ENCODE assay signal across 8 mouse cellular contexts in genomic region chr2:39008954-39009365, GRCm38 (mm10). TPM values are rescaled to one million over a fixed set of nuclear protein-coding genes. Genes with fewer than 3 reads are reported as not detected.
DNase-seq lines count a peak whose midpoint lies in the region; ATAC-seq lines count a peak whose summit lies in the region.

No protein-coding gene starts in this region.

- no peaks in the 10 kb centered on the region for H3K9me3 ChIP-seq in heart, embryonic 14.5 days (ENCODE audit: control insufficient read depth, low read length)
- H3K9me3 ChIP-seq in midbrain, embryonic 12.5 days, result no peaks in the 10 kb centered on the region

- peaks cover 24% of the 10 kb centered on the region for H3K36me3 ChIP-seq in heart, embryonic 14.5 days (ENCODE audit: control insufficient read depth, insufficient read depth, low read length)
- peaks cover 20% of the 10 kb centered on the region for H3K36me3 ChIP-seq in midbrain, embryonic 12.5 days

- peak overlapping the region; percentile 86 to 91 for H3K27ac ChIP-seq in heart, embryonic 14.5 days (replicated peaks in 1 of 2; ENCODE audit: control insufficient read depth in 1 of 2, insufficient read depth in 1 of 2, low read depth in 2 of 2, low read length in 2 of 2)
- 0 out of 2 replicates have a peak overlapping the region, but pooled peaks have one; percentile 91 for H3K27ac ChIP-seq in midbrain, embryonic 12.5 days (replicated peaks)

- peak overlapping the region; percentile 85 to 99 for H3K4me3 ChIP-seq in heart, embryonic 14.5 days (ENCODE audit: control insufficient read depth in 1 of 2, insufficient read depth in 1 of 2, low read depth in 1 of 2, low read length in 2 of 2)
- peak overlapping the region; percentile 82 for H3K4me3 ChIP-seq in midbrain, embryonic 12.5 days

- H3K4me1 ChIP-seq in heart, embryonic 14.5 days (ENCODE audit: control insufficient read depth in 2 of 2, insufficient read depth in 2 of 2, low read length in 2 of 2), result peaks cover 5 to 30% of the 10 kb centered on the region in 2 experiments
- H3K4me1 ChIP-seq in midbrain, embryonic 12.5 days, result peaks cover 36% of the 10 kb centered on the region

- peak overlapping the region; percentile 82 for H3K4me2 ChIP-seq in heart, embryonic 14.5 days (ENCODE audit: low read length)
- peak overlapping the region; percentile 97 for H3K4me2 ChIP-seq in midbrain, embryonic 12.5 days (replicated peaks)

- WGBS in heart, embryonic 14.5 days, result 23% methylated on average over 3 of the region's 3 CpGs
- WGBS in midbrain, embryonic 12.5 days, result 46% methylated on average over 3 of the region's 3 CpGs

- intact Hi-C loops in left cerebral cortex, postnatal 14 days (cut with DNase I), result no loop called here

- H3K9ac ChIP-seq in heart, embryonic 14.5 days (ENCODE audit: low read length), result peak overlapping the region; percentile 94
- peak overlapping the region; percentile 87 for H3K9ac ChIP-seq in midbrain, embryonic 12.5 days (replicated peaks)

- no peaks in the 10 kb centered on the region for H3K27me3 ChIP-seq in heart, embryonic 14.5 days (ENCODE audit: control insufficient read depth, insufficient read depth, low read length)
- H3K27me3 ChIP-seq in midbrain, embryonic 12.5 days, result no peaks in the 10 kb centered on the region

- peak; percentile 49 for DNase-seq in layer of hippocampus, adult 11-12 months (ENCODE audit: low spot score)
- no peak for DNase-seq in layer of hippocampus, adult 8-10 months (ENCODE audit: low spot score in 2 of 2)
- DNase-seq in T-cell, adult 2 months (ENCODE audit: low spot score), result peak; percentile 84
- peak; percentile 46 to 82 for DNase-seq in left cerebral cortex, postnatal 14 days (ENCODE audit: low spot score in 2 of 2)
- peak; percentile 58 to 78 for DNase-seq in thymus, adult 18-20 months
- no peak for DNase-seq in gastrocnemius, adult 18-20 months (ENCODE audit: low spot score)

- no peak for ATAC-seq in heart, embryonic 14.5 days (ENCODE audit: insufficient number of reproducible peaks, insufficient read depth, low FRiP score, low read depth)
- ATAC-seq in midbrain, embryonic 12.5 days (ENCODE audit: low FRiP score, low read depth), result no peak

RNA-seq across cellular contexts. Expression of gene Rpl35, which starts 3.5 kb away (rescaled TPM):
- 100 to 1,000 TPM; 217 to 315 (median 252) TPM for total RNA-seq in layer of hippocampus, adult 8-10 months (2022)
- polyA plus RNA-seq in heart, embryonic 14.5 days (2014; fragmentation: Nextera tagmentation; extraction: Ambion mirVana), result 608 and 670 TPM in 2 replicates
- 100 to 1,000 TPM; 234 to 241 TPM for total RNA-seq in left cerebral cortex, postnatal 14 days (2021)
- 938 and 967 TPM in 2 replicates for polyA plus RNA-seq in midbrain, embryonic 12.5 days (2016; fragmentation: Nextera tagmentation; extraction: Ambion mirVana)
- 100 to 1,000 TPM; 291 to 301 TPM for total RNA-seq in gastrocnemius, adult 18-20 months (2021)

RNA-seq across cellular contexts. Expression of gene Arpc5l, which starts 3.8 kb away (rescaled TPM):
- total RNA-seq in layer of hippocampus, adult 8-10 months (2022), result 10 to 100 TPM; 83.2 to 99.9 (median 93.0) TPM
- polyA plus RNA-seq in heart, embryonic 14.5 days (2014; fragmentation: Nextera tagmentation; extraction: Ambion mirVana), result 82.8 and 85.4 TPM in 2 replicates
- total RNA-seq in left cerebral cortex, postnatal 14 days (2021), result 100 to 1,000 TPM; 100 to 107 TPM
- polyA plus RNA-seq in midbrain, embryonic 12.5 days (2016; fragmentation: Nextera tagmentation; extraction: Ambion mirVana), result 124 and 134 TPM in 2 replicates
- total RNA-seq in gastrocnemius, adult 18-20 months (2021), result 100 to 1,000 TPM; 112 to 141 TPM

RNA-seq across cellular contexts. Expression of gene Wdr38, which starts 11.7 kb away (rescaled TPM):
- total RNA-seq in layer of hippocampus, adult 8-10 months (2022), result under 1 TPM; 0.45 to 0.83 (median 0.71) TPM
- polyA plus RNA-seq in heart, embryonic 14.5 days (2014; fragmentation: Nextera tagmentation; extraction: Ambion mirVana), result 0.75 and 0.96 TPM in 2 replicates
- under 1 TPM; 0.40 to 0.51 TPM for total RNA-seq in left cerebral cortex, postnatal 14 days (2021)
- 1.7 and 1.9 TPM in 2 replicates for polyA plus RNA-seq in midbrain, embryonic 12.5 days (2016; fragmentation: Nextera tagmentation; extraction: Ambion mirVana)
- under 1 TPM; 0.09 to 0.14 TPM for total RNA-seq in gastrocnemius, adult 18-20 months (2021)

RNA-seq across cellular contexts. Expression of gene Golga1, which starts 56.4 kb away (rescaled TPM):
- total RNA-seq in layer of hippocampus, adult 8-10 months (2022), result 10 to 100 TPM; 27.3 to 44.0 (median 35.9) TPM
- 25.5 and 26.9 TPM in 2 replicates for polyA plus RNA-seq in heart, embryonic 14.5 days (2014; fragmentation: Nextera tagmentation; extraction: Ambion mirVana)
- 10 to 100 TPM; 26.1 to 31.9 TPM for total RNA-seq in left cerebral cortex, postnatal 14 days (2021)
- polyA plus RNA-seq in midbrain, embryonic 12.5 days (2016; fragmentation: Nextera tagmentation; extraction: Ambion mirVana), result 38.6 and 39.4 TPM in 2 replicates
- total RNA-seq in gastrocnemius, adult 18-20 months (2021), result 10 to 100 TPM in 1 of 2 experiments, 1 to 10 TPM in 1; 9.1 to 13.7 TPM

Comparison
In these comparisons a context has a peak if more than half of its experiments do, and no peak if none do; other contexts are left out.
1. DNase-seq: peak in layer of hippocampus, adult 11-12 months (single experiment), T-cell, adult 2 months (single experiment), left cerebral cortex, postnatal 14 days (2 of 2) and thymus, adult 18-20 months (2 of 2); none in layer of hippocampus, adult 8-10 months (0 of 2) and gastrocnemius, adult 18-20 months (single experiment).